Mouse (Mus musculus): Measurements from ENCODE around the gene Bmi1. TPM values are rescaled to one million over a fixed set of nuclear protein-coding genes. Genes with fewer than 3 reads are reported as not detected.

Gene Bmi1
- total RNA-seq (2023): 28.8 TPM

GRCm38 (mm10) chr2:18676936-18677491 lies at the start of gene Bmi1:
Gene Bmi1, plus strand, starts transcription at chr2:18677018.

GRCm38 (mm10) chr2:18672133-18672765 lies 4.6 kb upstream of the Bmi1 start, which contains the start of gene Commd3:
Gene Commd3, plus strand, starts transcription at chr2:18672384.

GRCm38 (mm10) chr2:18693871-18694610 lies 17.2 kb downstream of the Bmi1 start, which contains the start of gene Spag6:
Gene Spag6, plus strand, starts transcription at chr2:18694032.

Other genes with a start within 250 kb of the Bmi1 start
- 67.9 TPM for gene Commd3, start 4.6 kb upstream of the Bmi1 start, total RNA-seq (2023)
- not detected for gene Spag6, start 17.0 kb downstream of the Bmi1 start, total RNA-seq (2023)

All from CD8-positive naive resting alpha-beta T cell, adult 57 days (primary cell).